Mouse (Mus musculus): ENCODE measurements around the gene C1qtnf1. TPM values are rescaled to one million over a fixed set of nuclear protein-coding genes. Genes with fewer than 3 reads are reported as not detected.

C1qtnf1 gene
- polyA plus RNA-seq, 2 experiments = 12.4 to 12.5 TPM

GRCm38 (mm10) chr11:118394538-118394937 is 33.5 kb upstream of the C1qtnf1 start:
- 57% methylated on average over 6 of the region's 6 CpGs for WGBS
- Histone ChIP-seq H3K4me3 (replicated peaks; ENCODE audit: low read length) (no peak overlapping the region), H3K36me3 (ENCODE audit: control insufficient read depth, insufficient read depth, low read length) (no peaks in the 10 kb centered on the region), H3K9ac (ENCODE audit: low read depth, low read length, severe bottlenecking) (no peak overlapping the region), H3K4me2 (replicated peaks; ENCODE audit: low read depth, low read length, severe bottlenecking) (no peak overlapping the region), H3K9me3 (ENCODE audit: control insufficient read depth, low read length) (no peaks in the 10 kb centered on the region), H3K4me1 (ENCODE audit: control insufficient read depth, insufficient read depth, low read length) (0 out of 2 replicates have a peak, but pooled peaks cover 2% of the 10 kb centered on the region), H3K27ac (replicated peaks; ENCODE audit: low read depth, low read length) (no peak overlapping the region), H3K27me3 (ENCODE audit: control insufficient read depth, insufficient read depth, low read length) (no peaks in the 10 kb centered on the region)
- no peak for TF ChIP-seq POLR2A (IDR thresholded peaks at IDR 0.05; ENCODE audit: borderline replicate concordance, extremely low read depth, insufficient read depth, insufficient read length)
- DNase-seq (ENCODE audit: low spot score) (no peak), ATAC-seq (ENCODE audit: low FRiP score, low read depth) (no peak)

- Histone ChIP-seq H3K36me3 (ENCODE audit: control insufficient read depth, insufficient read depth, low read length) (no peaks in the 10 kb centered on the region), H3K9ac (ENCODE audit: low read depth, low read length, severe bottlenecking) (no peak overlapping the region), H3K27me3 (ENCODE audit: control insufficient read depth, insufficient read depth, low read length) (no peaks in the 10 kb centered on the region), H3K27ac (replicated peaks; ENCODE audit: low read depth, low read length) (no peak overlapping the region), H3K4me2 (replicated peaks; ENCODE audit: low read depth, low read length, severe bottlenecking) (no peak overlapping the region), H3K4me1 (ENCODE audit: control insufficient read depth, insufficient read depth, low read length) (peaks cover 29% of the 10 kb centered on the region), H3K4me3 (replicated peaks; ENCODE audit: low read length) (no peak overlapping the region), H3K9me3 (ENCODE audit: control insufficient read depth, low read length) (no peaks in the 10 kb centered on the region)
- no peak for TF ChIP-seq POLR2A (IDR thresholded peaks at IDR 0.05; ENCODE audit: borderline replicate concordance, extremely low read depth, insufficient read depth, insufficient read length)
- DNase-seq (ENCODE audit: low spot score) (no peak), ATAC-seq (ENCODE audit: low FRiP score, low read depth) (no peak)
- WGBS = 94% methylated on average over 26 of the region's 26 CpGs
These were observed 30.0 kb upstream of the C1qtnf1 start for GRCm38 (mm10) chr11:118397806-118398530.

GRCm38 (mm10) chr11:118399891-118400565 is 28.0 kb upstream of the C1qtnf1 start:
- H3K27ac ChIP-seq (replicated peaks; ENCODE audit: low read depth, low read length) = peak overlapping the region; percentile 71
- WGBS = 62% methylated on average over 5 of the region's 5 CpGs
- no peak for TF ChIP-seq POLR2A (IDR thresholded peaks at IDR 0.05; ENCODE audit: borderline replicate concordance, extremely low read depth, insufficient read depth, insufficient read length)

GRCm38 (mm10) chr11:118400566-118400936 is 27.5 kb upstream of the C1qtnf1 start:
- 14% methylated on average over 6 of the region's 6 CpGs for WGBS
- Histone ChIP-seq H3K9me3 (ENCODE audit: control insufficient read depth, low read length) (no peaks in the 10 kb centered on the region), H3K4me3 (replicated peaks; ENCODE audit: low read length) (no peak overlapping the region), H3K4me1 (ENCODE audit: control insufficient read depth, insufficient read depth, low read length) (peaks cover 29% of the 10 kb centered on the region), H3K27ac (replicated peaks; ENCODE audit: low read depth, low read length) (peak overlapping the region; percentile 71), H3K27me3 (ENCODE audit: control insufficient read depth, insufficient read depth, low read length) (no peaks in the 10 kb centered on the region), H3K4me2 (replicated peaks; ENCODE audit: low read depth, low read length, severe bottlenecking) (no peak overlapping the region), H3K36me3 (ENCODE audit: control insufficient read depth, insufficient read depth, low read length) (0 out of 2 replicates have a peak, but pooled peaks cover 6% of the 10 kb centered on the region), H3K9ac (ENCODE audit: low read depth, low read length, severe bottlenecking) (peak overlapping the region; percentile 0; the same call in 1 of the 2 replicates)
- peak; percentile 44 for DNase-seq (ENCODE audit: low spot score)
- ATAC-seq (ENCODE audit: low FRiP score, low read depth) = peak; percentile 35; the same call in 1 of the 2 replicates
- no peak for TF ChIP-seq POLR2A (IDR thresholded peaks at IDR 0.05; ENCODE audit: borderline replicate concordance, extremely low read depth, insufficient read depth, insufficient read length)

More at GRCm38 (mm10) chr11:118399891-118400565, 28.0 kb upstream of the C1qtnf1 start:
- Histone ChIP-seq H3K9ac (ENCODE audit: low read depth, low read length, severe bottlenecking) (peak overlapping the region; percentile 0; the same call in 1 of the 2 replicates), H3K27me3 (ENCODE audit: control insufficient read depth, insufficient read depth, low read length) (no peaks in the 10 kb centered on the region), H3K4me2 (replicated peaks; ENCODE audit: low read depth, low read length, severe bottlenecking) (no peak overlapping the region), H3K9me3 (ENCODE audit: control insufficient read depth, low read length) (no peaks in the 10 kb centered on the region), H3K4me1 (ENCODE audit: control insufficient read depth, insufficient read depth, low read length) (peaks cover 29% of the 10 kb centered on the region), H3K4me3 (replicated peaks; ENCODE audit: low read length) (no peak overlapping the region), H3K36me3 (ENCODE audit: control insufficient read depth, insufficient read depth, low read length) (0 out of 2 replicates have a peak, but pooled peaks cover 4% of the 10 kb centered on the region)
- DNase-seq (ENCODE audit: low spot score) (no peak), ATAC-seq (ENCODE audit: low FRiP score, low read depth) (no peak)

GRCm38 (mm10) chr11:118401195-118401594 is 26.8 kb upstream of the C1qtnf1 start:
- Histone ChIP-seq H3K4me1 (ENCODE audit: control insufficient read depth, insufficient read depth, low read length) (peaks cover 29% of the 10 kb centered on the region), H3K27ac (replicated peaks; ENCODE audit: low read depth, low read length) (peak overlapping the region; percentile 71), H3K9me3 (ENCODE audit: control insufficient read depth, low read length) (no peaks in the 10 kb centered on the region), H3K27me3 (ENCODE audit: control insufficient read depth, insufficient read depth, low read length) (no peaks in the 10 kb centered on the region), H3K4me2 (replicated peaks; ENCODE audit: low read depth, low read length, severe bottlenecking) (peak overlapping the region; percentile 3; the same call in 1 of the 2 replicates), H3K36me3 (ENCODE audit: control insufficient read depth, insufficient read depth, low read length) (peaks cover 10% of the 10 kb centered on the region; the same call in 1 of the 2 replicates), H3K9ac (ENCODE audit: low read depth, low read length, severe bottlenecking) (no peak overlapping the region), H3K4me3 (replicated peaks; ENCODE audit: low read length) (no peak overlapping the region)
- ATAC-seq (ENCODE audit: low FRiP score, low read depth) = peak; percentile 17; the same call in 1 of the 2 replicates
- TF ChIP-seq POLR2A (IDR thresholded peaks at IDR 0.05; ENCODE audit: borderline replicate concordance, extremely low read depth, insufficient read depth, insufficient read length) = no peak
- DNase-seq (ENCODE audit: low spot score) = no peak
- 65% methylated on average over 4 of the region's 4 CpGs for WGBS

All from limb, embryonic 14.5 days (tissue).